Mouse (Mus musculus) limb, embryonic 13.5 days (tissue): ENCODE measurements at regions not wholly inside any gene's neighbourhood (a gene's known extent, or its start where the extent isn't known, plus 50 kb on each side); places are given as distances from the start of the nearest gene placed in this dataset.

Experiments
- ATAC-seq: fragments of 200-750 bp; cut with Nextera tagmentation; 2 replicates; pipeline ENCODE4 v1.8.0; 2017; ENCODE audit warnings: low read depth, moderate number of reproducible peaks, moderate TSS enrichment; ENCODE audit not compliant: low FRiP score
- H3K27ac ChIP-seq: fragments of 300-500 bp; sonication (generic); 2 replicates; pipeline ENCODE4 v1.5.1; 2015; ENCODE audit warnings: inconsistent platforms, mild to moderate bottlenecking, moderate library complexity
- H3K27me3 ChIP-seq: fragments of 300-500 bp; sonication (generic); 2 replicates; pipeline ENCODE4 v1.6.1; 2015; ENCODE audit warnings: mild to moderate bottlenecking, inconsistent platforms
- H3K36me3 ChIP-seq: fragments of 300-500 bp; sonication (generic); 2 replicates; pipeline ENCODE4 v1.6.1; 2015; ENCODE audit warnings: inconsistent platforms, mild to moderate bottlenecking, moderate library complexity
- H3K4me1 ChIP-seq: fragments of 300-500 bp; sonication (generic); 2 replicates; pipeline ENCODE4 v1.6.1; 2015; ENCODE audit warnings: inconsistent platforms
- H3K4me2 ChIP-seq: fragments of 300-500 bp; sonication (generic); replicated peaks from 2 replicates; pipeline ENCODE4 v1.6.1; 2015; ENCODE audit warnings: inconsistent platforms, mild to moderate bottlenecking, moderate library complexity
- H3K4me3 ChIP-seq: fragments of 300-500 bp; sonication (generic); 2 replicates; pipeline ENCODE4 v1.5.1; 2015; ENCODE audit warnings: moderate library complexity, mild to moderate bottlenecking, inconsistent platforms
- H3K9ac ChIP-seq: fragments of 300-500 bp; sonication (generic); 2 replicates; pipeline ENCODE4 v1.6.1; 2015; ENCODE audit warnings: mild to moderate bottlenecking, inconsistent platforms
- H3K9me3 ChIP-seq: fragments of 300-500 bp; sonication (generic); 2 replicates; pipeline ENCODE4 v1.6.1; 2016; ENCODE audit warnings: inconsistent platforms
- WGBS: fragments of 180-500 bp; shearing (Covaris S2); methylation state at CpG from one replicate; pipeline ENCODE4 v1.1.7; 2015; 5-methylcytosine and 5-hydroxymethylcytosine counted together

DNA sequence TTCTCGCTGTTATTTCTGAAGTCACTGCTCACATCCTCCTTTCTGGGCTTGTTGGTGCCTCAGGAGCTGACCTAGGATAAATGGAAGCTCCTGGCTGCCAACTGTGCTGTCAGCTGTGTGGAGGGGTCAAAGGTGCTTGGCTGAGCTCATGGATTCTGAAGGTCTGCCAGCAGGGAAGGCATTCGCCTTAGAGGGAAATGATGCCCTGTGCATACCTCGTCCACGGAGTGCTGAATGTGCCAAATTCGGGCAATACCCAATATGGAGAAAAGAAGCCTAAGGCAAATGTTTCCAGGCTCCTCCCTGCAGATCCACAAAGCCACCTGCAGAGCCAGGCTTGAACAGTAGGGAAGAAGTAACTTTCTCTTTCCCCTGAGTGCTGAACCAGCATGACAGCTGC is 191.3 kb upstream of the Eya4 start:
- H3K4me1 ChIP-seq = peaks cover 11% of the 10 kb centered on the region
- no peak overlapping the region for H3K4me2 ChIP-seq
- no peak overlapping the region for H3K9ac ChIP-seq
- no peak overlapping the region for H3K27ac ChIP-seq
- peaks cover 6% of the 10 kb centered on the region; the same call in 1 of the 2 replicates for H3K27me3 ChIP-seq
- no peak for ATAC-seq
- no peaks in the 10 kb centered on the region for H3K9me3 ChIP-seq
- WGBS = 50% methylated on average over 5 of the region's 5 CpGs
- H3K36me3 ChIP-seq = no peaks in the 10 kb centered on the region
- H3K4me3 ChIP-seq = no peak overlapping the region

DNA sequence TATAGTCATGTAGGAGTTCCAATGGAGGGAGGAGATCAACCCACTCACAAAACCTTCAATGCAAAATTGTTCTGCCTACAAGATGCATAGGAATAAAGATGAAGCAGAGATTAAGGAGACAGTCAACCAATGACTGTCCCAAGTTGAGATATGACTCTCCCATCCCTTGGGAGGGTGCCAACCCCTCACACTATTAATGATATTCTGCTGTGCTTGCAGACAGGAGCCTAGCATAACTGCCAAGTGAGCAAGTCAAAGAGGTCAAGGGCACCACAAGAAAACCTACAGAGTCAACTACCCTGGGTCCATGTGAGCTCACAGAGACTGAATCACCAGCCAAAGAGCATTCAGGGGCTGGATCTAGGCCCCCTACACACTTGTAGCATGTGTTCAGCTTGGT is 184.1 kb upstream of the Eya4 start:
- ATAC-seq = no peak
- H3K36me3 ChIP-seq = no peaks in the 10 kb centered on the region
- no peak overlapping the region for H3K27ac ChIP-seq
- peaks cover 11% of the 10 kb centered on the region; the same call in 1 of the 2 replicates for H3K27me3 ChIP-seq
- no peaks in the 10 kb centered on the region for H3K9me3 ChIP-seq
- peaks cover 23% of the 10 kb centered on the region for H3K4me1 ChIP-seq
- no peak overlapping the region for H3K9ac ChIP-seq
- no peak overlapping the region for H3K4me3 ChIP-seq
- H3K4me2 ChIP-seq = no peak overlapping the region

DNA sequence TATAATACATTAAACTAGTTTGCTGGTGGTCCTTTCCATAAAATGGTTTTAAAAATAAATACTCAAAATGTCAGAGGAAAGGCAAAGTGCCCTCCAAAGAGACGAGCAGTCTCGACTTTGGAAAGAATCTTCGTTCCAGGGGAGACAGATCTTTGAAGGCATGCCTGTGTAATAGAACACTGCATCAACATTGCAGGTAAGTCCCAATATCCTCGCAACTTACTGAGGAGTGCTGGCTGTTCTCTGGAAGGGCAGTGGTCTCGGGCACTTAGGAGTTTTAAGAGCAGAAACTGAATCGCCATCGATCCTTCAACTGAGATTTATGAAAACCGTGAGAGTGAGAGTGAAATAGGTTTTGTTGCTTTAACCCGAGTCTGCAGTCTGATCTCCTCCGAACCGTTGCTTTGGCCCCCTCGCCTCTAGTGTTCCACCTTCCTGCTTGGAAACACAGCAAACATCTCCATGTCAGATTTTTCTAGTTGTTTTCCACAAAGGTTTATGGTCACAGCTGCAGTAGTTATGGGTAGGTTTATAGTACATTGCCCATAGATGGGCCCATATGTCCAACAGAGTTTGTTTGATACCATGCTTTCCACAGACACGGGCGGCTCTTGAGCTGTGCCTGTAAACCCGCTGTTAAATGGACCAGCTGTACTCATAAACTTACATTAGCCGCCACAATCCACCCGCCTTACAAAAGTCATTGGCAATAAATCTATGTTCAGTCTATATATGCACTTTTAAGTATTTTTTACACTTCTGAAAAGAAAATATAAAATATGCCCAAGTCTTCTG is 181.6 kb upstream of the Eya4 start:
- Histone ChIP-seq H3K4me3 (peak overlapping the region; percentile 14; the same call in 1 of the 2 replicates), H3K36me3 (no peaks in the 10 kb centered on the region), H3K9me3 (no peaks in the 10 kb centered on the region), H3K4me2 (peak overlapping the region; percentile 41), H3K27ac (peak overlapping the region; percentile 16; the same call in 1 of the 2 replicates), H3K27me3 (peaks cover 11% of the 10 kb centered on the region; the same call in 1 of the 2 replicates), H3K4me1 (peaks cover 23% of the 10 kb centered on the region), H3K9ac (no peak overlapping the region)
- peak; percentile 94 for ATAC-seq
- 27% methylated on average over 17 of the region's 17 CpGs for WGBS

DNA sequence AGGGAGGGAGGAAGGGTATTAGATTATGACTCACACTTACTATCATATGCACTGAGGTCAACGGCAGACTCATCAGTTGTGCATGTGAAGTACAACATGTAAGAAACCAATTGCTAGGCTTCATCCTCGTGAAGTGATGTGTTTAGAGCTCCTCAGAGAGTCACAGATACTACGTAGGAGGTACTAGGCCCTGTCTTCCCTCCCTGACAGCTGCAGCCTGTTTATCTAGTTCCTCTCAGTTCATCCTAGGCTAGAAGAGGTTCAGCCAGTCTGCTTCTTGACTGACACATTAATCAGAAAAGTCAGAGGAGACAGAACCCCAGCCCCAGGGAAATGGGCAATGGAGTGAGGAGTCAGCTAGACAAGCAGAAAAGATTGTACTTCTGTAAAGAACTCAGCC is 180.1 kb upstream of the Eya4 start:
- H3K4me3 ChIP-seq = no peak overlapping the region
- peaks cover 23% of the 10 kb centered on the region for H3K4me1 ChIP-seq
- H3K36me3 ChIP-seq = no peaks in the 10 kb centered on the region
- WGBS = 75% methylated on average over 3 of the region's 3 CpGs
- no peak overlapping the region for H3K4me2 ChIP-seq
- H3K9me3 ChIP-seq = no peaks in the 10 kb centered on the region
- H3K27ac ChIP-seq = no peak overlapping the region
- H3K9ac ChIP-seq = no peak overlapping the region
- H3K27me3 ChIP-seq = peaks cover 11% of the 10 kb centered on the region; the same call in 1 of the 2 replicates
- ATAC-seq = no peak

DNA sequence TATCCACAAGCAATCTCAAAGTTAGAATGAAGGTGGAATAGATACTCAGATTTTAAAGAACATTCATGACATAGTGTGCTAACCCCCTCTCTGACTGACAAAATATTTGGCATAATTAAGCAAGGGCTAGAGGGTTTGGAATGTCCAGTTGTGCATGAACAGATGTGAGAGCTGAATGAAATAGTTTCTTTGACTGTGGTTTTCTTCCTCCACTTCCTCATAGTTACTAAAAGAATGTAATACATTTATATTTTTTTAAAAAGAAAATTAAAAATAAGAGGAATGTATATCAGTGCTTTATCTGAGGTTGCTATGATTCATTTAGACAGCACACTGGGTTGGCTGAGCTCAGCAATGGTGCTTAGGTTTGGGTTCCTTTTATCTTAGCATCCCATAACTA is 176.2 kb upstream of the Eya4 start:
- no peak for ATAC-seq
- H3K4me3 ChIP-seq = no peak overlapping the region
- H3K4me1 ChIP-seq = peaks cover 6% of the 10 kb centered on the region
- no peaks in the 10 kb centered on the region for H3K9me3 ChIP-seq
- H3K27ac ChIP-seq = no peak overlapping the region
- H3K36me3 ChIP-seq = no peaks in the 10 kb centered on the region
- H3K27me3 ChIP-seq = no peaks in the 10 kb centered on the region
- H3K4me2 ChIP-seq = no peak overlapping the region
- H3K9ac ChIP-seq = no peak overlapping the region

DNA sequence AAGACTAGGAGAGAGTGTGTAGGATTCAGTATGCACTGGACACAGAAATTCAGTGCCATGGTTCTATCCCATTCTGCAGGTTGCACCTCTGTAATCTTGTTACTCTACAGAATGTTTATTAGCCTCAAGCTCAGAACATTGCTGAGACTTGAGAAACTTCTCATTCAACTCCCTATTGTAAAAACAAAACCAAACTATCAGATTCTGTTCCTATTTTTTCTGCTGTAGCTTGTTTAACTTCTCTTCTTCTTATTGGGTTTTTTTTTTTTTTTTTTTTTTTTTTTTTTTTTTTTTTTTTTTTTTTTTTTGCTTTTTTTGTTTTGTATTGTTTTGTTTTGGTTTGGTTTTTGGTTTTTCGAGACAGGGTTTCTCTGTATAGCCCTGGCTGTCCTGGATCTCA is 172.1 kb upstream of the Eya4 start:
- Histone ChIP-seq H3K27me3 (no peaks in the 10 kb centered on the region), H3K4me1 (no peaks in the 10 kb centered on the region), H3K27ac (no peak overlapping the region), H3K9ac (no peak overlapping the region), H3K36me3 (no peaks in the 10 kb centered on the region), H3K9me3 (no peaks in the 10 kb centered on the region), H3K4me3 (no peak overlapping the region), H3K4me2 (no peak overlapping the region)
- no peak for ATAC-seq
- 84% methylated on average over 1 of the region's 1 CpGs for WGBS

DNA sequence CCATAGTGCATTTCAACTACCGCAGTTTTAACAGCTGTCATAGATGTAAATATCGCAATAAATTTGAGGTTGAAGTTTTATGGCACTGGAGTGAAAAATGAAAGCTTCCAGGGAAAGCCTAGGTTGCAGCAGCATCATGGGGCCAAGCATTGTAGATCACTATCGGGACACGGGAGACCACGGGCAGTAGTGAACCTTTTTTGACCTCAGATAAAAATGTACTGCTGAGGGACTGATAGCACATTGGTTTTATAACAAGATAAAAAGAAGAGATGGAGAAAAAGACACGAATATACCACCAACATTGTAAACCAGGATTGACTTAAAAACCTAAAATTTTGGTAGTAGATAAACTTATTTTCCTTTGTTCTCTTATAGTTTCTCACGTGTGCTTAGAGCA is 143.1 kb upstream of the Eya4 start:
- Histone ChIP-seq H3K4me3 (no peak overlapping the region), H3K27ac (no peak overlapping the region), H3K9ac (no peak overlapping the region), H3K36me3 (no peaks in the 10 kb centered on the region), H3K4me1 (peaks cover 5% of the 10 kb centered on the region), H3K9me3 (no peaks in the 10 kb centered on the region; the same call in 1 of the 2 replicates), H3K27me3 (no peaks in the 10 kb centered on the region), H3K4me2 (no peak overlapping the region)
- ATAC-seq = no peak
- WGBS = 70% methylated on average over 7 of the region's 7 CpGs

DNA sequence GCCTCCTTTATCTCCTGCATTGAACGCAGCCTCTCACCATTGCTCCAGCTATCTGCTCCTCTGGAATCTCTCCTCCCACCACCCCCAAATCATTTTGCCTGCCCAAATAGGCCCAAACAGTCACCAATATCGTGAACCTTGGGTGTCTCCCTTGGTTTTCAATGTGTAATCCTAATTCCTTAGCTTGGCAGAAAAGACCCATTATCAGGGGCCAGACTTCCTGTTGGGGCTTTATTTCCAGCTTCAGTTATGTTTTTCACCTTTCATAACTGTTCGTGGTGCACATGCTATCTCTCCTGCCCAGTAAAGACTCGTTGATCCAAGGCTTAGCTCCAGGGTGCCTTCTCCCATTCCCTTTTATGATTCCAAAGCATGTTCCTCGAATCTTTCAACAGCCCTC is 142.4 kb upstream of the Eya4 start:
- no peak overlapping the region for H3K9ac ChIP-seq
- ATAC-seq = no peak
- 65% methylated on average over 5 of the region's 5 CpGs for WGBS

DNA sequence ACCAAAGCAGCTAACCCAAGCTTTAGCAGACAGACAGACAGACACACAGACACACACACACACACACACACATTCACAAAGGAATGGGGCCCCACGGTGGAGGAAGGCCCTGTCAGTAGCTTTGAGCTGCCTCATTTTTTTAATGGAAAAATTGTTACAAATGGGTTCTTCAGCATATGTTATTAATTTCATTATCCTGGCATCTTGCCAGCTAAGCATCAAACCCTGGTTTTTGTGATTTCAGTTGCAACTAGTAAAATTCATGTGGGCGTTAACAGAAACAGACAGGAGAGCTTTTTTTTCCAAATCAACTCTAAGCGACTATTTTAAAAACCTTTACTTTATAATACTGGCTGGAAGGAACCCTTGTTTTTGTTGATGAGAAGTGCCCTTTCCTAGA is 138.4 kb upstream of the Eya4 start:
- Histone ChIP-seq H3K27ac (no peak overlapping the region), H3K4me2 (no peak overlapping the region), H3K9me3 (no peaks in the 10 kb centered on the region; the same call in 1 of the 2 replicates), H3K9ac (no peak overlapping the region), H3K4me3 (no peak overlapping the region), H3K4me1 (peaks cover 5% of the 10 kb centered on the region), H3K27me3 (no peaks in the 10 kb centered on the region), H3K36me3 (no peaks in the 10 kb centered on the region)
- WGBS = 21% methylated on average over 3 of the region's 3 CpGs
- ATAC-seq = no peak

More for the DNA sequence above, 142.4 kb upstream of the Eya4 start:
- Histone ChIP-seq H3K4me2 (no peak overlapping the region), H3K4me3 (no peak overlapping the region), H3K4me1 (peaks cover 5% of the 10 kb centered on the region), H3K9me3 (no peaks in the 10 kb centered on the region; the same call in 1 of the 2 replicates), H3K36me3 (no peaks in the 10 kb centered on the region), H3K27ac (no peak overlapping the region), H3K27me3 (no peaks in the 10 kb centered on the region)

DNA sequence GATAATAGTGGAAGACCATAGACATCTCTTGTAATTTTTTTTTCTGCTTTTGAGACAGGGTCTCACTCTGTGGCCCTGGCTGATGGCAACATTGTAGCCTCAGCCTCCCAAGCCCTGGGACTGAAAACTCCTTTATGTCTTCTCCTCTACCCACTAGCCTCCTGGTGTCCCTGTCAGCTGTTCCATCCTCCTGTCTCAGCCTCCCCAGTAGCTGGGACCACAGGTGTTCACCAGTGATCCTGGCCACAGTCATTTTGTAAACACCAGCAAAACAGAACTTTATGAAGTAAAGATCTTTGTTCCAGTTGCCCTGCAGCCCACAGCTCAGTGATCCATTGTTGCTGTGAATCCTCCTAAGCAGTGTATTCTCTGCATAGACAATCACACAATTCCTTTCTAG is 129.9 kb upstream of the Eya4 start:
- no peak overlapping the region for H3K27ac ChIP-seq
- no peaks in the 10 kb centered on the region for H3K4me1 ChIP-seq
- no peaks in the 10 kb centered on the region for H3K9me3 ChIP-seq
- H3K27me3 ChIP-seq = no peaks in the 10 kb centered on the region
- H3K4me3 ChIP-seq = no peak overlapping the region
- no peaks in the 10 kb centered on the region for H3K36me3 ChIP-seq
- no peak overlapping the region for H3K9ac ChIP-seq
- H3K4me2 ChIP-seq = no peak overlapping the region
- no peak for ATAC-seq

DNA sequence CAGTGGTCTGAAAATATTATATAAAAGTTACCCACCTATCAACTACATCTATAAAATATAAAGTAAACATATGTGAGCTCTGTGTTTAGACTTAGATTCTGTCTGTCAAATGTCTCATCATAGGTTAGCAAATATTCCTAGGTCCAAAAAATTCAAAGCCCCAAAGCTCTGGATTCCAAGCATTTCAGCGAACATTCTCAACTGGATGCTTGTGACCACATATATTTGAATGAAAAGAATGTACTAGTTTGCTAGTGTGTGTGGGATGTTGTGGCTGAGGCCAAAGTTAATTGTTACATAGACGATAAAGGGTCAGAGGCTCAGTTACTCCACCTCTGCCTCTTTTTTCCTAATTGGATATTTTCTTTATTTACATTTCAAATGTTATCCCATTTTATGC is 128.3 kb upstream of the Eya4 start:
- Histone ChIP-seq H3K27me3 (no peaks in the 10 kb centered on the region), H3K4me1 (no peaks in the 10 kb centered on the region), H3K36me3 (no peaks in the 10 kb centered on the region), H3K4me3 (no peak overlapping the region), H3K9me3 (no peaks in the 10 kb centered on the region), H3K27ac (no peak overlapping the region), H3K9ac (no peak overlapping the region), H3K4me2 (no peak overlapping the region)
- no peak for ATAC-seq
- 89% methylated on average over 2 of the region's 2 CpGs for WGBS

DNA sequence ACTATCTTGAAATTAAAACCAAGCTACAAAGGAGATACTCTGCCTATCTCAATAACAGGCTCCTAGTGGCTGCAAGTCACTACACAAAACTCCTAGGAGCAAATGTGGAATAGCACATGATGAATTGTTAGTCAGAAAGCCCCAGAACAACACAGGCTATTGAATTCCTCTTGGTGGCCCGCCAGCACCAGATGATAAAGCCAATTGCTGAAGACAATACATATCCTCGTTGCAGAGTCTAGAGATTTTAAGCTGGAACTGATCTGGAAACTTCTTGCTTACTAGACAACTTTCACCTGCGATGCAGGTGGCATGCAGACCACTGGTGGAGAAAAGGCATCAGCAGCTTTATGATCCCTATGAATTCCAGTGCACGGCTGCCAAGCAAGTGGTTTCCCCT is 126.5 kb upstream of the Eya4 start:
- no peak overlapping the region for H3K4me2 ChIP-seq
- H3K27ac ChIP-seq = no peak overlapping the region
- H3K9ac ChIP-seq = no peak overlapping the region
- no peaks in the 10 kb centered on the region for H3K4me1 ChIP-seq
- no peaks in the 10 kb centered on the region for H3K27me3 ChIP-seq
- H3K4me3 ChIP-seq = no peak overlapping the region
- no peak for ATAC-seq
- WGBS = 67% methylated on average over 4 of the region's 4 CpGs
- no peaks in the 10 kb centered on the region for H3K36me3 ChIP-seq
- H3K9me3 ChIP-seq = no peaks in the 10 kb centered on the region

DNA sequence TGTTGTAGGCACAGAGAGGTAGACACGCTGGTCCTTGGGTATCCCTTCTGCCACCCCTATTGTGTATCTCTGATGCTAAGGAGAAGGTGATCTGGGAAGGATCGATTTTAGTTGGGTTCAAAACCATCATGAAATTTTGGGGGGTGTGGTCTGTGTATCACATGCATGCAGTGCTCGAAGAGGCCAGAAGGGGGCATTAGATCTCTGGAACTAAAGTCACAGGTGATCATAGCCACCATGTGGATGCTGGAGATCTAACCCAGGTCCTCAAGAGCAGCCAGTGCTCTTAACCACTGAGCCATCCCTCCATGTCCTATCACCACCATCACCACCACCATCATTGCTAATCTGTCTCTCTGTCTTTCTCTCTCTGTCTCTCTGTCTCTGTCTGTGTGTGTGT is 100.4 kb upstream of the Eya4 start:
- H3K4me1 ChIP-seq = peaks cover 25% of the 10 kb centered on the region
- WGBS = 89% methylated on average over 3 of the region's 3 CpGs
- no peak overlapping the region for H3K27ac ChIP-seq
- no peak overlapping the region for H3K9ac ChIP-seq
- H3K27me3 ChIP-seq = no peaks in the 10 kb centered on the region
- H3K9me3 ChIP-seq = no peaks in the 10 kb centered on the region
- no peak for ATAC-seq
- no peak overlapping the region for H3K4me2 ChIP-seq
- H3K4me3 ChIP-seq = no peak overlapping the region
- H3K36me3 ChIP-seq = no peaks in the 10 kb centered on the region
